Mouse (Mus musculus) hindbrain, postnatal 0 days (tissue): ENCODE results near the gene Rgl3. TPM values are rescaled to one million over a fixed set of nuclear protein-coding genes. Genes with fewer than 3 reads are reported as not detected.

Source experiments
- ATAC-seq: fragments of 200-750 bp; cut with Nextera tagmentation; 2 replicates; pipeline ENCODE4 v1.8.0; 2017; ENCODE audit warnings: mild to moderate bottlenecking, moderate TSS enrichment, moderate library complexity
- DNase-seq: peaks from one replicate; pipeline ENCODE4 v3.0.0-alpha.2; 2015; ENCODE audit warnings: low spot score
- H3K27ac ChIP-seq: fragments of 300-500 bp; sonication (generic); 2 replicates; pipeline ENCODE4 v1.5.1; 2014; ENCODE audit warnings: mild to moderate bottlenecking
- H3K27me3 ChIP-seq: fragments of 300-500 bp; sonication (generic); 2 replicates; pipeline ENCODE4 v1.6.1; 2014; ENCODE audit warnings: low read length, mixed read lengths; ENCODE audit not compliant: insufficient read depth
- H3K36me3 ChIP-seq: fragments of 300-500 bp; sonication (generic); 2 replicates; pipeline ENCODE4 v1.6.1; 2014; ENCODE audit warnings: low read length, mixed read lengths; ENCODE audit not compliant: insufficient read depth
- H3K4me1 ChIP-seq: fragments of 300-500 bp; sonication (generic); 2 replicates; pipeline ENCODE4 v1.6.1; 2014; ENCODE audit warnings: antibody characterized with exemption, low read length, mixed read lengths; ENCODE audit not compliant: insufficient read depth
- H3K4me2 ChIP-seq: fragments of 300-500 bp; sonication (generic); 2 replicates; pipeline ENCODE4 v1.6.1; 2014; ENCODE audit warnings: low read depth, mild to moderate bottlenecking, low read length, moderate library complexity, mixed read lengths
- H3K4me3 ChIP-seq: fragments of 300-500 bp; sonication (generic); 2 replicates; pipeline ENCODE4 v1.5.1; 2014; ENCODE audit warnings: low read length
- H3K9ac ChIP-seq: fragments of 300-500 bp; sonication (generic); replicated peaks from 2 replicates; pipeline ENCODE4 v1.6.1; 2014; ENCODE audit warnings: mild to moderate bottlenecking, low read length, moderate library complexity, mixed read lengths
- H3K9me3 ChIP-seq: fragments of 300-500 bp; sonication (generic); 2 replicates; pipeline ENCODE4 v1.6.1; 2016; ENCODE audit warnings: low read length, mixed read lengths
- CTCF ChIP-seq: IDR thresholded peaks from 2 replicates; pipeline ENCODE4 v1.5.1; 2016; ENCODE audit warnings: antibody characterized with exemption, control low read depth, low read depth
- WGBS: fragments of 180-500 bp; shearing (Covaris S2); extraction: QIAGEN DNeasy Blood & Tissue Kit; methylation state at CpG from one replicate; pipeline ENCODE4 v1.1.7; 2014; 5-methylcytosine and 5-hydroxymethylcytosine counted together
- polyA plus RNA-seq: library from polyadenylated mRNA; unstranded; fragments of >200 nt; fragmentation: Nextera tagmentation; extraction: Ambion mirVana; gene quantifications from 2 replicates; pipeline ENCODE4 v1.2.1, GENCODE M21; 2015
- total RNA-seq: library from RNA; depleted of rRNA; stranded (reverse); fragments of >200 nt; gene quantifications from 2 replicates; pipeline ENCODE4 v1.2.3, GENCODE M21; 2014

Gene Rgl3
- total and polyA plus RNA-seq, 2 experiments from 2014 or later, result 2.5 to 5.1 TPM

- TF ChIP-seq CTCF, result no peak
- peaks cover 31% of the 10 kb centered on the region for H3K36me3 ChIP-seq
These were observed 28.1 kb upstream of the Rgl3 start for GRCm38 (mm10) chr9:22017208-22017825.

GRCm38 (mm10) chr9:22016245-22016644 is 27.0 kb upstream of the Rgl3 start:
- no peak for TF ChIP-seq CTCF
- WGBS, result 61% methylated on average over 10 of the region's 10 CpGs

More at GRCm38 (mm10) chr9:22017208-22017825, 28.1 kb upstream of the Rgl3 start:
- Histone ChIP-seq H3K27ac (no peak overlapping the region), H3K27me3 (no peaks in the 10 kb centered on the region), H3K4me1 (no peaks in the 10 kb centered on the region), H3K9ac (no peak overlapping the region), H3K4me3 (no peak overlapping the region), H3K4me2 (no peak overlapping the region), H3K9me3 (no peaks in the 10 kb centered on the region)
- DNase-seq (peak; percentile 50), ATAC-seq (peak; percentile 13; the same call in 1 of the 2 replicates)
- 59% methylated on average over 7 of the region's 7 CpGs for WGBS

GRCm38 (mm10) chr9:22012731-22013130 is 23.5 kb upstream of the Rgl3 start:
- Histone ChIP-seq H3K4me1 (no peaks in the 10 kb centered on the region), H3K4me2 (no peak overlapping the region), H3K27me3 (no peaks in the 10 kb centered on the region), H3K4me3 (no peak overlapping the region), H3K27ac (no peak overlapping the region), H3K9ac (no peak overlapping the region), H3K9me3 (no peaks in the 10 kb centered on the region), H3K36me3 (peaks cover 65% of the 10 kb centered on the region)
- peak; percentile 7; the same call in 1 of the 2 replicates for ATAC-seq
- no peak for DNase-seq
- 82% methylated on average over 13 of the region's 13 CpGs for WGBS
- no peak for TF ChIP-seq CTCF

More at GRCm38 (mm10) chr9:22016245-22016644, 27.0 kb upstream of the Rgl3 start:
- Histone ChIP-seq H3K9ac (no peak overlapping the region), H3K4me2 (no peak overlapping the region), H3K27me3 (no peaks in the 10 kb centered on the region), H3K4me3 (no peak overlapping the region), H3K9me3 (no peaks in the 10 kb centered on the region), H3K4me1 (no peaks in the 10 kb centered on the region), H3K36me3 (peaks cover 41% of the 10 kb centered on the region), H3K27ac (no peak overlapping the region)
- no peak for ATAC-seq
- DNase-seq, result no peak

- DNase-seq (no peak), ATAC-seq (0 out of 2 replicates have a peak, but pooled peaks have one; percentile 1)
- H3K4me1 ChIP-seq, result no peaks in the 10 kb centered on the region
- no peak for TF ChIP-seq CTCF
- no peak overlapping the region for H3K27ac ChIP-seq
- H3K36me3 ChIP-seq, result peaks cover 75% of the 10 kb centered on the region
- H3K4me3 ChIP-seq, result no peak overlapping the region
- no peak overlapping the region for H3K4me2 ChIP-seq
- H3K9me3 ChIP-seq, result no peaks in the 10 kb centered on the region
- no peaks in the 10 kb centered on the region for H3K27me3 ChIP-seq
- WGBS, result 83% methylated on average over 5 of the region's 5 CpGs
- H3K9ac ChIP-seq, result no peak overlapping the region
These were observed 21.8 kb upstream of the Rgl3 start for GRCm38 (mm10) chr9:22011055-22011454.

- H3K4me1 ChIP-seq, result peaks cover 11% of the 10 kb centered on the region
- H3K9ac ChIP-seq, result no peak overlapping the region
- 92% methylated on average over 12 of the region's 12 CpGs for WGBS
- H3K27ac ChIP-seq, result no peak overlapping the region
- H3K4me2 ChIP-seq, result no peak overlapping the region
- DNase-seq (no peak), ATAC-seq (no peak)
- H3K9me3 ChIP-seq, result no peaks in the 10 kb centered on the region
- H3K27me3 ChIP-seq, result no peaks in the 10 kb centered on the region
- H3K36me3 ChIP-seq, result peaks cover 44% of the 10 kb centered on the region
- TF ChIP-seq CTCF, result no peak
- H3K4me3 ChIP-seq, result no peak overlapping the region
These were observed 15.3 kb upstream of the Rgl3 start for GRCm38 (mm10) chr9:22004546-22004945.

GRCm38 (mm10) chr9:22003163-22003554 is 13.9 kb upstream of the Rgl3 start:
- Histone ChIP-seq H3K4me3 (peak overlapping the region; percentile 71), H3K27ac (peak overlapping the region; percentile 83), H3K9ac (peak overlapping the region; percentile 79), H3K4me2 (peak overlapping the region; percentile 89), H3K36me3 (peaks cover 33% of the 10 kb centered on the region), H3K27me3 (no peaks in the 10 kb centered on the region), H3K9me3 (no peaks in the 10 kb centered on the region), H3K4me1 (peaks cover 11% of the 10 kb centered on the region)
- peak; percentile 8; the same call in 1 of the 2 replicates for TF ChIP-seq CTCF
- DNase-seq, result peak; percentile 68
- ATAC-seq, result peak; percentile 7; the same call in 1 of the 2 replicates
- WGBS, result under 1% methylated on average over 18 of the region's 18 CpGs
